Mouse (Mus musculus) megakaryocyte, adult 5-6 weeks (primary cell): ENCODE results near the gene Tas2r139. TPM values are rescaled to one million over a fixed set of nuclear protein-coding genes. Genes with fewer than 3 reads are reported as not detected.
"Not testable (repeated sequence)": the region's sequence is repeated elsewhere in the genome, so short reads cannot be mapped to it uniquely, and the experiment has no call there.

Experiments
- ATAC-seq: 2 replicates; pipeline ENCODE4 v1.8.0; 2016; ENCODE audit warnings: mild to moderate bottlenecking, inconsistent platforms; ENCODE audit not compliant: poor library complexity, severe bottlenecking
- total RNA-seq, 2 experiments: library from RNA; stranded (forward) in 1 of 2; stranded (reverse) in 1 of 2; fragments of 153-499, 151-499 nt in 1 of 2; fragments of 221-1000, 200-1000 nt in 1 of 2; gene quantifications; 2 replicates each; pipeline versions ENCODE4 v1.2.3 to v1.2.4; 2015 to 2017

Tas2r139 gene
- total RNA-seq (2015), result not detected in 2 replicates
- not detected in 2 replicates for total RNA-seq (2017)

- no peak for ATAC-seq
Observed at GRCm38 (mm10) chr6:42140636-42141035, at the start of gene Tas2r139. Gene Tas2r139 (plus strand): TSS chr6:42140936.

GRCm38 (mm10) chr6:42151115-42151514, 10.4 kb downstream of the Tas2r139 start:
- not testable (repeated sequence) for ATAC-seq

GRCm38 (mm10) chr6:42182462-42182861, 41.7 kb downstream of the Tas2r139 start:
- no peak for ATAC-seq

- ATAC-seq, result no peak
Observed at GRCm38 (mm10) chr6:42186230-42186629, 45.5 kb downstream of the Tas2r139 start.

Other genes starting within 250 kb of the Tas2r139 start
- gene Sval1, start 189.3 kb upstream of the Tas2r139 start, total RNA-seq (2015), result not detected in 2 replicates
- not detected in 2 replicates for gene Sval1, start 189.3 kb upstream of the Tas2r139 start, total RNA-seq (2017)
- gene Sval3, start 172.8 kb upstream of the Tas2r139 start, total RNA-seq (2015), result not detected in 2 replicates
- gene Sval3, start 172.8 kb upstream of the Tas2r139 start, total RNA-seq (2017), result not detected in 2 replicates
- not detected in 2 replicates for gene Sva, start 102.5 kb upstream of the Tas2r139 start, total RNA-seq (2015)
- gene Sva, start 102.5 kb upstream of the Tas2r139 start, total RNA-seq (2017), result not detected in 2 replicates
- gene Tas2r144, start 74.4 kb downstream of the Tas2r139 start, total RNA-seq (2015), result not detected in 2 replicates
- gene Tas2r144, start 74.4 kb downstream of the Tas2r139 start, total RNA-seq (2017), result not detected in 2 replicates
- 15.4 and 18.6 TPM in 2 replicates for gene Gstk1, start 105.0 kb downstream of the Tas2r139 start, total RNA-seq (2015)
- 6.7 and 9.4 TPM in 2 replicates for gene Gstk1, start 105.0 kb downstream of the Tas2r139 start, total RNA-seq (2017)
- gene Tmem139, start 121.0 kb downstream of the Tas2r139 start, total RNA-seq (2015), result not detected in 2 replicates
- gene Tmem139, start 121.0 kb downstream of the Tas2r139 start, total RNA-seq (2017), result not detected in 2 replicates
- gene Casp2, start 124.0 kb downstream of the Tas2r139 start, total RNA-seq (2015), result 62.1 and 65.9 TPM in 2 replicates
- 49.2 and 53.5 TPM in 2 replicates for gene Casp2, start 124.0 kb downstream of the Tas2r139 start, total RNA-seq (2017)
- gene Clcn1, start 145.7 kb downstream of the Tas2r139 start, total RNA-seq (2015), result 1.5 TPM in 1 of 2 replicates, not detected in the other
- not detected in 2 replicates for gene Clcn1, start 145.7 kb downstream of the Tas2r139 start, total RNA-seq (2017)
- not detected in 2 replicates for gene Fam131b, start 183.7 kb downstream of the Tas2r139 start, total RNA-seq (2015)
- gene Fam131b, start 183.7 kb downstream of the Tas2r139 start, total RNA-seq (2017), result not detected in 2 replicates
- gene Zyx, start 208.7 kb downstream of the Tas2r139 start, total RNA-seq (2015), result 411 and 420 TPM in 2 replicates
- 117 and 131 TPM in 2 replicates for gene Zyx, start 208.7 kb downstream of the Tas2r139 start, total RNA-seq (2017)
- not detected in 2 replicates for gene Epha1, start 232.3 kb downstream of the Tas2r139 start, total RNA-seq (2015)
- not detected in 2 replicates for gene Epha1, start 232.3 kb downstream of the Tas2r139 start, total RNA-seq (2017)